Mouse (Mus musculus): ENCODE data around the gene Nfkbil1.

DNA sequence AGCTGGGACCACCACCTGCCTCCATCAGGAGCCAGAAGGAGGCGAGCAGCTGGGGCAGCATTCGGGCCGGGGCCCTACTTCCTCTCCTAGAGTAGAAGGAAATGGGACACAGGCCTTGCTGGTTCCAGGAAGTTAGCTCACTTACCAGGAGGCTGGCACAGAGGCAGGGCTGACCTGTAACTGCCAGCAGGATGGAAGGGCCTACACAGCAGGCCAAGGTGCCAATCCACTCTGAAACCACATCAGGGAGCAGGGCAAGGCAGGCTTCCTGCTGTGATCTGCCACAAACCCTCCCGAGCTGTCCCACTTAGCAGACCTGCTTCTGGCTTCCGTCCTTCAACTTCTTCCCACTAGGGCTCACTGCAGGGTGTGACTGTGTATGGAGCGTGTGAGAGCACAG, 13.3 kb downstream of the Nfkbil1 start:
- TF ChIP-seq CTCF (IDR thresholded peaks at IDR 0.05; ENCODE audit: low read depth, low read length), result no peak
- no peak for TF ChIP-seq POLR2A (IDR thresholded peaks at IDR 0.05; ENCODE audit: extremely low read depth, insufficient read depth, low read length)

All from liver, adult 2 months (tissue).